Mouse (Mus musculus): ENCODE measurements around the gene Bcat1.

Bcat1 gene

GRCm38 (mm10) chr6:145009859-145010818 lies 65.8 kb downstream of the Bcat1 start:
- peak; percentile 14 for DNase-seq (ENCODE audit: low read depth)

- no peak for DNase-seq (ENCODE audit: low read depth)
Observed at GRCm38 (mm10) chr6:145003459-145003858, 72.5 kb downstream of the Bcat1 start.

- DNase-seq (ENCODE audit: low read depth) = no peak
Observed at GRCm38 (mm10) chr6:145002094-145002936, 73.7 kb downstream of the Bcat1 start.

- no peak for DNase-seq (ENCODE audit: low read depth)
Observed at GRCm38 (mm10) chr6:145001493-145001892, 74.5 kb downstream of the Bcat1 start.

GRCm38 (mm10) chr6:144997229-144997628 lies 78.8 kb downstream of the Bcat1 start:
- DNase-seq (ENCODE audit: low read depth) = no peak

GRCm38 (mm10) chr6:144992111-144992510 lies 83.9 kb downstream of the Bcat1 start:
- DNase-seq (ENCODE audit: low read depth) = no peak

GRCm38 (mm10) chr6:144989193-144989592 lies 86.8 kb downstream of the Bcat1 start:
- no peak for DNase-seq (ENCODE audit: low read depth)

- no peak for DNase-seq (ENCODE audit: low read depth)
Observed at GRCm38 (mm10) chr6:144987676-144988075, 88.3 kb downstream of the Bcat1 start.

- DNase-seq (ENCODE audit: low read depth) = no peak
Observed at GRCm38 (mm10) chr6:144987216-144987615, 88.8 kb downstream of the Bcat1 start.

- no peak for DNase-seq (ENCODE audit: low read depth)
Observed at GRCm38 (mm10) chr6:144984221-144984620, 91.8 kb downstream of the Bcat1 start.

GRCm38 (mm10) chr6:144982093-144982492 lies 93.9 kb downstream of the Bcat1 start:
- no peak for DNase-seq (ENCODE audit: low read depth)

GRCm38 (mm10) chr6:144972351-144972750 lies 103.6 kb downstream of the Bcat1 start:
- no peak for DNase-seq (ENCODE audit: low read depth)

GRCm38 (mm10) chr6:144970900-144971299 lies 105.1 kb downstream of the Bcat1 start:
- DNase-seq (ENCODE audit: low read depth) = no peak

GRCm38 (mm10) chr6:144967536-144967935 lies 108.4 kb downstream of the Bcat1 start:
- DNase-seq (ENCODE audit: low read depth) = no peak

- DNase-seq (ENCODE audit: low read depth) = no peak
Observed at GRCm38 (mm10) chr6:144964205-144964604, 111.8 kb downstream of the Bcat1 start.

- no peak for DNase-seq (ENCODE audit: low read depth)
Observed at GRCm38 (mm10) chr6:144963156-144963555, 112.8 kb downstream of the Bcat1 start.

- no peak for DNase-seq (ENCODE audit: low read depth)
Observed at GRCm38 (mm10) chr6:144962013-144962354, 114.0 kb downstream of the Bcat1 start.

GRCm38 (mm10) chr6:144961253-144962012 lies 114.6 kb downstream of the Bcat1 start:
- no peak for DNase-seq (ENCODE audit: low read depth)

GRCm38 (mm10) chr6:144955887-144956547 lies 120.0 kb downstream of the Bcat1 start:
- no peak for DNase-seq (ENCODE audit: low read depth)

- no peak for DNase-seq (ENCODE audit: low read depth)
Observed at GRCm38 (mm10) chr6:144952885-144953284, 123.1 kb downstream of the Bcat1 start.
